Mouse (Mus musculus): ENCODE measurements around the gene Dpp6. TPM values are rescaled to one million over a fixed set of nuclear protein-coding genes. Genes with fewer than 3 reads are reported as not detected.

Dpp6 gene
- polyA plus RNA-seq, 1 experiment = 0.01 TPM

- Histone ChIP-seq H3K79me3 (ENCODE audit: low read depth) (no peaks in the 10 kb centered on the region), H3K4me3 (ENCODE audit: insufficient read depth, poor library complexity, severe bottlenecking) (no peak overlapping the region)
Measured at GRCm38 (mm10) chr5:27250906-27251305, 433.9 kb downstream of the Dpp6 start.

GRCm38 (mm10) chr5:27251361-27251760, 434.4 kb downstream of the Dpp6 start:
- Histone ChIP-seq H3ac (ENCODE audit: control insufficient read depth, insufficient read length, low read depth) (no peak overlapping the region), H3K36me3 (ENCODE audit: control insufficient read depth, insufficient read depth) (no peaks in the 10 kb centered on the region), H3K27me3 (ENCODE audit: control insufficient read depth, insufficient read depth, insufficient read length) (no peaks in the 10 kb centered on the region), H3K4me3 (ENCODE audit: insufficient read depth, poor library complexity, severe bottlenecking) (no peak overlapping the region), H3K79me3 (ENCODE audit: low read depth) (no peaks in the 10 kb centered on the region), H3K79me2 (ENCODE audit: control insufficient read depth, insufficient read depth) (no peaks in the 10 kb centered on the region)
- no peak for TF ChIP-seq MYOG (IDR thresholded peaks at IDR 0.05; ENCODE audit: control insufficient read depth, extremely low read depth, insufficient read length)
- no peak for TF ChIP-seq USF1 (IDR thresholded peaks at IDR 0.05; ENCODE audit: low read depth)
- no peak for TF ChIP-seq MYOD1 (IDR thresholded peaks at IDR 0.05; ENCODE audit: control insufficient read depth, insufficient read length, low read depth)
- no peak for TF ChIP-seq CTCF (IDR thresholded peaks at IDR 0.05; ENCODE audit: control insufficient read depth, insufficient read depth, insufficient read length)
- TF ChIP-seq CEBPB (IDR thresholded peaks at IDR 0.05; ENCODE audit: low read depth) = no peak
- no peak for TF ChIP-seq MAX (IDR thresholded peaks at IDR 0.05)
- TF ChIP-seq FOSL1 (IDR thresholded peaks at IDR 0.05; ENCODE audit: insufficient read depth, low read length, poor library complexity, severe bottlenecking) = no peak

More at GRCm38 (mm10) chr5:27250906-27251305, 433.9 kb downstream of the Dpp6 start:
- Histone ChIP-seq H3K36me3 (ENCODE audit: control insufficient read depth, insufficient read depth) (no peaks in the 10 kb centered on the region), H3ac (ENCODE audit: control insufficient read depth, insufficient read length, low read depth) (no peak overlapping the region), H3K27me3 (ENCODE audit: control insufficient read depth, insufficient read depth, insufficient read length) (no peaks in the 10 kb centered on the region), H3K79me2 (ENCODE audit: control insufficient read depth, insufficient read depth) (no peaks in the 10 kb centered on the region)
- TF ChIP-seq CEBPB (IDR thresholded peaks at IDR 0.05; ENCODE audit: low read depth) (no peak), MYOD1 (IDR thresholded peaks at IDR 0.05; ENCODE audit: control insufficient read depth, insufficient read length, low read depth) (no peak), FOSL1 (IDR thresholded peaks at IDR 0.05; ENCODE audit: insufficient read depth, low read length, poor library complexity, severe bottlenecking) (no peak), CTCF (IDR thresholded peaks at IDR 0.05; ENCODE audit: control insufficient read depth, insufficient read depth, insufficient read length) (no peak), MYOG (IDR thresholded peaks at IDR 0.05; ENCODE audit: control insufficient read depth, extremely low read depth, insufficient read length) (no peak), MAX (IDR thresholded peaks at IDR 0.05) (no peak), USF1 (IDR thresholded peaks at IDR 0.05; ENCODE audit: low read depth) (no peak)

- TF ChIP-seq CEBPB (IDR thresholded peaks at IDR 0.05; ENCODE audit: low read depth) (no peak), CTCF (IDR thresholded peaks at IDR 0.05; ENCODE audit: control insufficient read depth, insufficient read depth, insufficient read length) (no peak), USF1 (IDR thresholded peaks at IDR 0.05; ENCODE audit: low read depth) (no peak), FOSL1 (IDR thresholded peaks at IDR 0.05; ENCODE audit: insufficient read depth, low read length, poor library complexity, severe bottlenecking) (no peak), MYOD1 (IDR thresholded peaks at IDR 0.05; ENCODE audit: control insufficient read depth, insufficient read length, low read depth) (no peak), MAX (IDR thresholded peaks at IDR 0.05) (no peak)
- H3K4me3 ChIP-seq (ENCODE audit: insufficient read depth, poor library complexity, severe bottlenecking) = no peak overlapping the region
- H3ac ChIP-seq (ENCODE audit: control insufficient read depth, insufficient read length, low read depth) = no peak overlapping the region
- H3K79me3 ChIP-seq (ENCODE audit: low read depth) = no peaks in the 10 kb centered on the region
- H3K79me2 ChIP-seq (ENCODE audit: control insufficient read depth, insufficient read depth) = no peaks in the 10 kb centered on the region
- H3K36me3 ChIP-seq (ENCODE audit: control insufficient read depth, insufficient read depth) = no peaks in the 10 kb centered on the region
- no peaks in the 10 kb centered on the region for H3K27me3 ChIP-seq (ENCODE audit: control insufficient read depth, insufficient read depth, insufficient read length)
Measured at GRCm38 (mm10) chr5:27255247-27255646, 438.2 kb downstream of the Dpp6 start.

GRCm38 (mm10) chr5:27258636-27259035, 441.6 kb downstream of the Dpp6 start:
- Histone ChIP-seq H3K4me3 (ENCODE audit: insufficient read depth, poor library complexity, severe bottlenecking) (no peak overlapping the region), H3K79me2 (ENCODE audit: control insufficient read depth, insufficient read depth) (no peaks in the 10 kb centered on the region), H3K36me3 (ENCODE audit: control insufficient read depth, insufficient read depth) (no peaks in the 10 kb centered on the region), H3ac (ENCODE audit: control insufficient read depth, insufficient read length, low read depth) (no peak overlapping the region), H3K27me3 (ENCODE audit: control insufficient read depth, insufficient read depth, insufficient read length) (no peaks in the 10 kb centered on the region), H3K79me3 (ENCODE audit: low read depth) (no peaks in the 10 kb centered on the region)
- TF ChIP-seq FOSL1 (IDR thresholded peaks at IDR 0.05; ENCODE audit: insufficient read depth, low read length, poor library complexity, severe bottlenecking) (no peak), MYOG (IDR thresholded peaks at IDR 0.05; ENCODE audit: control insufficient read depth, extremely low read depth, insufficient read length) (no peak), CEBPB (IDR thresholded peaks at IDR 0.05; ENCODE audit: low read depth) (no peak), MYOD1 (IDR thresholded peaks at IDR 0.05; ENCODE audit: control insufficient read depth, insufficient read length, low read depth) (no peak), USF1 (IDR thresholded peaks at IDR 0.05; ENCODE audit: low read depth) (no peak), CTCF (IDR thresholded peaks at IDR 0.05; ENCODE audit: control insufficient read depth, insufficient read depth, insufficient read length) (no peak), MAX (IDR thresholded peaks at IDR 0.05) (no peak)

- Histone ChIP-seq H3K4me3 (ENCODE audit: insufficient read depth, poor library complexity, severe bottlenecking) (no peak overlapping the region), H3K79me2 (ENCODE audit: control insufficient read depth, insufficient read depth) (no peaks in the 10 kb centered on the region), H3K27me3 (ENCODE audit: control insufficient read depth, insufficient read depth, insufficient read length) (no peaks in the 10 kb centered on the region), H3ac (ENCODE audit: control insufficient read depth, insufficient read length, low read depth) (no peak overlapping the region), H3K36me3 (ENCODE audit: control insufficient read depth, insufficient read depth) (no peaks in the 10 kb centered on the region), H3K79me3 (ENCODE audit: low read depth) (no peaks in the 10 kb centered on the region)
- TF ChIP-seq USF1 (IDR thresholded peaks at IDR 0.05; ENCODE audit: low read depth) (no peak), MYOG (IDR thresholded peaks at IDR 0.05; ENCODE audit: control insufficient read depth, extremely low read depth, insufficient read length) (no peak), FOSL1 (IDR thresholded peaks at IDR 0.05; ENCODE audit: insufficient read depth, low read length, poor library complexity, severe bottlenecking) (no peak), MYOD1 (IDR thresholded peaks at IDR 0.05; ENCODE audit: control insufficient read depth, insufficient read length, low read depth) (no peak), CEBPB (IDR thresholded peaks at IDR 0.05; ENCODE audit: low read depth) (no peak), MAX (IDR thresholded peaks at IDR 0.05) (no peak), CTCF (IDR thresholded peaks at IDR 0.05; ENCODE audit: control insufficient read depth, insufficient read depth, insufficient read length) (no peak)
Measured at GRCm38 (mm10) chr5:27261746-27262727, 445.0 kb downstream of the Dpp6 start.

All from C2C12 (cell line).